Mouse (Mus musculus) mature B cell (primary cell): ENCODE measurements around the gene Acsbg2.
"Not testable (repeated sequence)": the region's sequence is repeated elsewhere in the genome, so short reads cannot be mapped to it uniquely, and the experiment has no call there.

Source experiments
- in situ Hi-C: fragments of 300-500 bp; cut with MboI; formaldehyde crosslinking; loops from 2 replicates; pipeline ENCODE4 v1.14.3; 2019

Gene Acsbg2

DNA sequence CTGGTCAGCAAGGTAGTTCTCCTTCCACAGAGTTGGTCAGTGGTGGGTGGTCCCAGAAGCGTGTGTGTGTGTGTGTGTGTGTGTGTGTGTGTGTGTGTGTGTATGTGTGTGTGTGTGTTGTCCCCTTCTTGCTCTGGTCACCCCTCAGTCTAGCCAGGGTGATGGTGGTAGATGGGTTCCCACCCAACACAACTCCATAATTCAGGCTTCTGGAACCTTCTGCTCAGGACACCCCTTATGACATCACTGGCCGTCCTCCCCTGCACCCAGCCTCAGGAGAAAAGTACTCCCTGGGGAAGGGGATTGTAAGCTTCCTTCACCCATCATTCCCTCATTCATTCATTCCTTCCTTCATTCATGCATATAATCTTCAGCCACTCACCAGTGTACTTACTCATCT is at the start of gene Acsbg2:
Gene Acsbg2 (minus strand): TSS at position 211 of the 400 bp plus-strand sequence.
- in situ Hi-C loops, result no loop called here

DNA sequence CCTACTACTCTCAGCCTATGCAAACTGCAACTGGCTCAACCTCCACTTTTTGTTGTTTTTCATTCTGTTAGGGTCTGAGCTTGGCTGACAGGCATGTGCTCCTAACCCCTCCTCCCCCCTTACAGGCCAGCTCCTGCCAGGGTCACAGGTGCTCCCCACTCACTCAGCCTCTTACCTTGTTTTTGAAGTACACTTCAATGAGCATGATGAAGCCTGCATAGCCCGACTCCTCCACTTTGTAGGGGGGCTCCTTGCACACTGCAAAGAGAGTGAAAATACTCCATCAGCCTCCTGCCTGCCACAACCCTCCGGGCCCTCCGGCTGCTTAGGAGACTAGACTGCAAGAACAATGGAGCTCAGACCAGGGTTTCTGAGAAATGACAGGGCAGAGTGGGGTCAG is 45.5 kb upstream of the Acsbg2 start:
- in situ Hi-C loops, result no loop called here

DNA sequence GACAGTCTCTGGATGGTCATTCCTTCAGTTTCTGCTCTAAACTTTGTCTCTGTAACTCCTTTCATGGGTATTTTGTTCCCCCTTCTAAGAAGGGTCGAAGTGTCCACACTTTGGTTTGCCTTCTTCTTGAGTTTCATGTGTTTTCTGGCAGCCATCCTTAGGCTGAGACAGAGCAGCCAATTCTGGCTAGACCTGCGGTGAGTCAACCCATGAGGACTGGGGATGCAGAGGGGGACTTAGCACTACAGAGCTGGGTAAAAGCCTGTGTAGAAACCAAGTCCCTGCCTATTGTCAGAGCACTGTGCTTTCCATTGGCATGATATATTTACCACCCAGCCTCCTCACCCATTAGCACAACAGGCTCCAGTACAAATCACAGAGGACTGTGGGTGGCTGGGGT is 42.9 kb upstream of the Acsbg2 start:
- in situ Hi-C loops, result no loop called here

DNA sequence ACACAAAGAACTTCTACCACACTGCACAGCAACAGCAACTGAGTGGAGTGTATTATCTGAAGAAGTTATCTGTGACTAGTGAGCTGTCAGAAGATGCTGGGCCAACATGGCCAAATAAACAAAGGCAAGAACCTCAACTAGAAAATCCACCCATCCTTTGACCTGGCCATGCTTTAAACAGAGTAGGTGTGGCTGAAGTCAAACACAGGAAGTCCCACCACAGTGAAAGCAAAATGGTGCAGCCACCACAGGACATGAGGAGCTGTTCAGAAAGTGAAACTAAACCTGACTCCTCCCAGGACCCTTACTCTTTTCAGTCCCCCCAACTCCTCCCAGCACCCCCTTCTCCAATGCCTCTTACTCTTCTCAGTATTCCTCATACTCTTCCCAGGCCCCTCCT is 39.2 kb upstream of the Acsbg2 start:
- in situ Hi-C loops, result no loop called here

DNA sequence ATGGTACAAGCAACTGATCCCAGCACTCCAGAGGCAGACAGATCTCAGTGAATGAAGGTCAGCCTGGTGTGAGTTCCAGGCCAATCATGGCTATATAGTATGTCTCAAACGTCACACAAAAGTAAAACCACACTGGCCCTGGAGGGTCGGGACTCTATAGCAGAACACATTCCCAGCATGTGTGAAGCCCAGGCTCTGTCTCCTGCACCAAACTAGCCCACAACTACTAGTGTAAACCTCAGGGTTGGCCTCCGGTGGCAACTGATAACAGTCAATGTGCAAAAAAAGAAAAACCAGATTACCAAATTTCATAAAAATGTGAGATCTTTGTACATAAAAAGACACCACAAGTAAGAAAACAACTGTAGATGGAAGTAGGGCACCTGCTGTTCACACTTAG is 38.8 kb upstream of the Acsbg2 start:
- in situ Hi-C loops, result no loop called here

DNA sequence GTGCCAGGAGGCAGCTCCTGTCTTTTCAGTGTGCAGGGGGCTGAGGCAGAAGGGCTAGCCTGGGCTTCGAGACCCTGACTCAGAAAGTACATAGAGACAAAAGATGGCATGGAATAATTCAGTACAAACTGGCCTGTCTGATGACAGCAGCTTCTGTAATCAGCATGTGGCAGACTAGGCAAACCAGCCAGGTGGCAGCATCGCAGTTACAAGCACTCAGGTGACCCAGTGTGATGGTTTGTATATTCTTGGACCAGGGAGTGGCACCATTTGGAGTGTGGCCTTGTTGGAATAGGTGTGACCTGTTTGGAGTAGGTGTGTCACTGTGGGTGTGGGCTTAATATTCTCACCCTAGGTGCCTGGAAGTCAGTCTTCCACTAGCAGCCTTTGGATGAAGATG is 35.5 kb upstream of the Acsbg2 start:
- in situ Hi-C loops, result not testable (repeated sequence)

DNA sequence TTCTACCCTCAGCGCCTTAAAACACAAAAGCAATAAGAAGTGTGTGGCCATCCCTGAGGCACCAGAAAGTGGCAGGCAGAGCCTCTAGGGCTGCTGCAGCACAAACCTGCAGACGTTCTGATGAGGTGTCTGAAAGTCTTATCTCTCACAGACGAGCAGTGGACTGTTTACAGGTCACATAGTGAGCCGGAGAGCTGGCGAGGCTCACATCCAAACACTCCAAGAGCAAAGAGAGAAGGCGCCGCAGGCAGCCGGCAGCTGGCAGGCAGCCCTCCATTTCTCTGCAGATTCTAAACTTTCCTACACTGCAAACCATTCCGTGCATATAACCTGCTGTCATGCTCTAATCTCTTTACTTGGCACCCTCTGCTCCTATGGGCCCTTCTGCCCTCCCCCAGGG is 33.6 kb upstream of the Acsbg2 start:
- in situ Hi-C loops, result no loop called here

DNA sequence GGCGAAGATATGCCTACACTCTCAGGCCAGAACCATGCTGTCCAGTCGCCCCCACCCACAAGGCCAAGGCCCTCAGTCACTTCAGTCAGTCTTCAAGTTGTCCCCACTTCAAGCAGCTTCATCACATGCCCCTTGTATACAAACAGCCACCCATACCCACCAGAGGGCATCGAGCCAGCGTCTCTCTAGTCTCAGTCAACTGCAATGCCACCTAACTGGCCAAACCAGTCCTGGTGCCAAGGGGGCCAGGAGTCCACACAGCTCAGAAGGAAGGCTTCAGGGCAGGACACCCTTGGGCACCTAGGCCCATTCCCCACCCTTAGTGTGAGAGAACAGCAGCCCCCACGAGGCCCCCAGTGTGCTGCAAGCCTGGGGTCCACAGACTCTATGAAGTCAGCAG is 32.8 kb upstream of the Acsbg2 start:
- in situ Hi-C loops, result no loop called here

DNA sequence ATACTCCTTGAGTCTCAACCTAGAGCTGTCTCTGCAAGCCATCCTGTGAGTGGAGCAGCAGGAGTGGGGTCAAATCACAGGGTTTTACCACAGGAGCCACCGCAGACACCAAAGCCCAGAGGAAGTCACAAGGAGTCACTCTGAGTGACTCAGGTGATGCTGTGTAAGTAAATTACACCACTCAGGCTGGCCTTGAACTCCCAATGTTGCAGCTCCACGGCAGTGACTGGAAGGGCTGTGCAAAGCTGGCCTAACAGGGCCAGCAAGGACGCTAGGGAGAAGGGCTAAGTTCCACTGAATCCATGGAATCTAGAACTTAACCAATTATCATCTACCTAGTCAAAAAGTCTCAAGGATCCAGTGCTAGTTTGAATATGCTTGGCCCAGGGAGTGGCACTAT is 31.9 kb upstream of the Acsbg2 start:
- in situ Hi-C loops, result no loop called here

DNA sequence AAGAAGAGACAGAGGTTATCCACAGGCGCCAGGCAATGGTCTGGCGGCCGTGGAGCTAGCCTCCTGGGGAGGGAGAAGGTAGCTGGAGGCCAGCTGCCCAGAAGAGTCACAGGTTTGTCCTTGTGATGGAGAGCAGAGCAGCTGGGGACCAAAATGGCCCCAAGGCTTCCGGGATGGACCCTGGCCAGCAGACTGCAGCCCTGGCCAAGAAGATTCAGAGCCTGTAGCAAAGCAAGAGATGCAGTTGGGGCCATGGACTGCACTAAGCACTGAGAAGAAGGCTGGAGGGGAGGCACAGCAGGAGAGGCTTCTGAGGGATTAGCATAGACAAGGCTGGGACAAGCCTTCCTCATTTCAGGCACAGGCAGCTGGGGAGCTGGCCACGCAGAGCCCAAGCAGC is 28.5 kb upstream of the Acsbg2 start:
- in situ Hi-C loops, result no loop called here

DNA sequence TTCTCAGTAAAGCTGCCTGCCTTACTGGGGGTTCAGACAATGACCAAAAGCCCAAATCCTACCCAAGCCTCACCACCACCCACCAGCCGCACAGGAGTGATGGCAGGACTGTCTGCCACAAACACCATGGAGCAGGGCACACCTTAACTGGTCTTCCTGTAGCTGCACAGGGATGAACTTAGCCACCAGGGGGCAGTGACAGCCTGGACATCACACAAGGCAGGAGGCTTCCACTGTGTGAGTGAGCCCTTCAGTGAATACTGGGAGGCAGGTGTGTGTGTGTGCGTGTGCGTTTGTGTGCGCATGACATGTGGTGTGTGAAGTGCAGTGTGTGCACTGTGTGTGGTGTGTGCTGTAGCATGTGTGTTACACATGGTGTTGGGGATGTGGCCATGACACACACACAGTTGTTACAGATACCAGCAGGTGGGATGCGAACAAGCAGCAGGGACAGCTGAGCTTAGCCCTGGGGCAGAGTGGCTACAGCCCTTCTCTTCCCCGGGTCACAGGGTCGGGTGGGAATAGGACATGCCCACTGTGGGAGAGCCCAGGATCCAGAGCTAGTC is 23.5 kb upstream of the Acsbg2 start:
- in situ Hi-C loops, result no loop called here

DNA sequence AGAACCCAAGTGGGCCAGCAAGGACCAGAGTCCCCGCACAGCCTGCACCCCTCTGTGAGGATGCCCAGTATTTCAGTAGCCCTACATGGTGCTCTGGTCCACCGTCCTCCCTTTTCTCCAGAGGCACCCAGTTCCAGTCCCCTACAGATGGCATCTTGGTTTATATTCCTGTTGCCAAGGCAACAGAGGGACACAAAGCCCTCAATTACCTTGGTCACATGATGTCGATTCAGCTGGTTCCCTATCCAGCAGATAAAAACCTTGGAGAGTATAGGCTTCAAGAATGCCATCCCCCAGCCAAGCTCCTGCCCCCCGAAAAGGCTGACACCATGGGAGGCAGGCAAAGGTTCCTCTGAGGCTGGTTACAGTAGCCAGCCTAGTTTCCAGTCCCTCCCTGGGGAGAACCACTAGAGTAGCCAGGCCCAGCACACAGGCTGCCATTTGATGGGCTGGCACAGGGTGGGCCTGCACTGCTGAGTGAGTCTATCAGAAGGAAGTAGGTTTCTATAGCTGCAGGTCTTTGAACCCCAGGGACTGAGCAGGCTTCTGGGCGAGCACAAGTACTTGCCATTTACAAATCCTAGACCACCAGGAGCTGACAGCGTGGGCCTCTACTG is 22.4 kb upstream of the Acsbg2 start:
- in situ Hi-C loops, result no loop called here

DNA sequence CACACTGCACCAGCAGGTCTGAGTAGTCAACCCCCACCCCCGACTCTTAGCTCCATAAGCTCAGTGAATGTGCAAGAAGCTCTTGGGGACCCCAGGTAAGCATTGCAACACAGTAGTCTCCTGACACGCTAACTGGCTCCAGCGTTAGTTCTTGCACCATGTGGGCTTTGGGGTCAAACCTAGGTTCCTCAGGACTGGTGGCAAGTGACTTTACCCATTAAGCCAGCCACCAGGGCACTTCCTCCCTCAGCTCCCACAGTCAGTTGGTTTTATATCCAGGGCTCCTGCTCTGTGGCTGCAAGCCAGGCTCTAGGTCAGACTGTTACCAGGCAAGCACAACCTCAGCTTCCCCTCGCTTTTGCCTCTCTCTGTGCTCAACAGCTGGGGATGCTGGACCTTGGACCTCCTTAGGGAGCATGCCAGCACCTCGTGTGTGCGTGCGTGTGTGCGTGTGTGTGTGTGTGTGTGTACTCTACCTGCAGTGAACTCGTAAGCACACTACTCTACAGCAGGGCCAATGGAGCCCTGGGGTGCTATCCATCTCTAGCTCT is 21.2 kb upstream of the Acsbg2 start:
- in situ Hi-C loops, result no loop called here

DNA sequence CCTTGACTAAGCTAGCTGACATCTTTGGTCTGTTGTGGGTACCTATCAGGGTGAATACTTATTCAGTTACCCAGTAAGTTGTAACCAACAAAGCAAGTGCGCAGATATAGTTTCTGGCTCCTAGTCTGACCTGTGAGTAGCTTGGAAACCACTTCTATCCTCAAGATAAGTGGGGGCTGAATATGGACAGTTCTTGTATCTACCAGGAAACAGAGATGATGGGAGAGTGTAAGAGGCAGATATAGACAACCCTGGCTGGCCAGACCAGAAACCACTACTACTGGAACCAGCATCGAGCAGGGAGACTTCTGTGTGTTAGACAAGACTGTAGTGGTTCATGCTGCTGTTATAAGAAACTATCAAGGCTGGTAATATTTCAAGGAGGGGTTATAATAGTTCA is 15.8 kb upstream of the Acsbg2 start:
- in situ Hi-C loops, result no loop called here

DNA sequence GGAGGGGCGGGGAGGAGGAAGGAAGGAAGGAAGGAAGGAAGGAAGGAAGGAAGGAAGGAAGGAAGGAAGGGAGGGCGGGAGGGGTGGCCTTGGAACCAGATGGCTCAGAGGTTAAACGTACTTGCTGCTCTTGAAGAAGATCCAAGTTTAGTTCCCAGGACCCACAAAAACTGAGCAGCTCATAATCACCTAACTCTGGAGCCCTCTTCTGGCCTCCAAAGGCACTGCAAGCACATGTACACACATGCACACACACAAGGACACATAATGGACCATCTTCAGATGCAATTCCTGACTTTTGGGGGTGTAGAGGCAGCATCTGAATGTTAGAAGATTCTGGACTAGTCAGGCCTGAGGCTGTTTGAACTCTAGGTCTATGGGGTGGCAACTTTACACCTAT is 13.8 kb upstream of the Acsbg2 start:
- in situ Hi-C loops, result no loop called here

DNA sequence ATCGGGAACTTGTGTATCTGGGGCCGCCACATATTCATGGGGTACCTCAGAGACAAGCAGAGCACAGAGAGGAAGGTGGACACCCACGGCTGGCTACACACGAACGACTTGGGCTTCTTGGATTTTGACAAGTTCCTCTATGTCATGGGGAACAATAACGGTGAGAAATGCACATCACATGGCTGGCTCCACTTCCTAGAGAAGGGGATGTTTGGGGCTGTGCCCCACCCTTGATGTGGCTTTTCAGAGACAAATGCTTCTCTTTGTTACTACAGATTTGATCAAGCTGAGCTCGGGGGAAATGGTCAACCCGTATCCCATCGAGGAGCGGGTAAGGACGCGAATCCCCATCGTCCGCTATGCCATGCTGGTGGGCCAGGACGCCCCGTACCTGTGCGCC is 10.6 kb upstream of the Acsbg2 start:
- in situ Hi-C loops, result no loop called here

DNA sequence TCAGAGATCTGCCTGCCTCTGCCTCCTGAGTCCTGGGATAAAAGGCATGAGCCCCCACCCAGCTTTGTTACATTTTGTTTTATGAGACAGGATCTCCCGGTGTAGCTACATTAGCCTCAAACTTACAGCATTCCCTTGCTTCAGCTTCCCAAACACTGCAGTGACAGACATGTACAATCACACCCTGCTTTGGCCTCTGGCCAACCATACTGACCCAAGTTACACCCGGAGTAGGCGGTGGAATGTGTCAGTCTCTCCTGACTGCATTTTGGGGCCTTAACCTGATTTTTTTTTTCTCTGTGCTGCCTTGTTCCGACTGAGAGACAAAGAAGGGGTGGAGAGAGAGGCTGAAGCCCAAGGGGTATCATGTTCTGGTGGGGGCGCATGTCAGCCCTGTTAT is 10.1 kb upstream of the Acsbg2 start:
- in situ Hi-C loops, result no loop called here

DNA sequence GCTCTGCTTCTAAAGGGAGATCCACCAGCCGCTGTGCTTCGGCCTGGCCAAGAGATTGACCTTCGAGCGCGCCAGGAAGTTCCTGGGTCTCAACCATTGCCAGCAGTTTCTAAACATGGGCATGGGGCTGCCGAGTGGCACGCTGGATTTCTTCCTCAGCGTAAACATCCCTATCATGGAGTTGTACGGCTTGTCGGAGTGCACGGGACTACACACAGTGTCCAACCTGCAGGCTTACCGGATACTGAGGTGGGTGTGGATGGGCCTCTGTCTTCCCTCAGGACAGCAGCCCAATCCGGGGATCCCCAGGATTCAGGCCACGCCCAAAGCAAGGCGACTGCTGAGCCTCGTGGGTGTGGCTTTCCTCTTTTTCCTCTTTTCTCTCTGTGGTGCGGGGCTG is 9.4 kb upstream of the Acsbg2 start:
- in situ Hi-C loops, result no loop called here

DNA sequence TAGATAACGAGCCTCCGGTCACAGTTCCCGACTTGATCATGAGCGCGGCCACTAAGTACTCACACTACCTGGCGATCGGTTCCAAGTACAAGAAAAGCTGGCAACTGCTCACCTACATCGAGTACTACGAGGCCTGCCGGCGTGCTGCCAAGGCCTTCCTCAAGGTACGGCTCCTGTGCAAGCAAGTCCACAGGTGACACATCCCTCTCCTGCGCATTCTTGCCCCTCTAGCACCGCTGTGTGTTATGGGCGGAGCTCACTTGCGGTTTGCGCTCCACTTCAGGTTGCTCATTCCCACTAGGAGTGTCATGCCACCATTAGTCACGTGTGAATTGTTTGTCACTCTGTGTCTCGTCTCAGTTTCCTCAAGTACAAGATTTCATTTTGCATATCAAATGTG is 3.2 kb upstream of the Acsbg2 start:
- in situ Hi-C loops, result no loop called here

DNA sequence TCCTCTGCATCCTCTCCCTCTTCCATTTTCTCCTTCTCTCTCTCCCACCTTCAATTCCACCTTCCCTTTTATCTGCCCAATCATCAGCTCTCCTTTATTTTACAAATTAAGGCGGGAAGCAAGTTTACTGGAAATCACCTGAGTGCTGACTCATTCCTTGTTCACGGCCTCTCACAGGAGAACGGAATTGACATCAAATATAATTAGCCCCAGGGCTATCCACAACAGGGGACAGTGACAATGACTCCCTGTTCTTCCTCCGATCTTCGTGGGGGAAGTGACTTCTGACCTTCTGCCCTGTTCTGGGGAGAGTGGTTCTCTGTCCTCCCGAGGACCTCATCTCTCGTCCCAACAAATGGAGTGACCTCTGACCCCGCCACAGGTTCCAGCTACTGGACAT is 2.7 kb upstream of the Acsbg2 start:
- in situ Hi-C loops, result no loop called here

DNA sequence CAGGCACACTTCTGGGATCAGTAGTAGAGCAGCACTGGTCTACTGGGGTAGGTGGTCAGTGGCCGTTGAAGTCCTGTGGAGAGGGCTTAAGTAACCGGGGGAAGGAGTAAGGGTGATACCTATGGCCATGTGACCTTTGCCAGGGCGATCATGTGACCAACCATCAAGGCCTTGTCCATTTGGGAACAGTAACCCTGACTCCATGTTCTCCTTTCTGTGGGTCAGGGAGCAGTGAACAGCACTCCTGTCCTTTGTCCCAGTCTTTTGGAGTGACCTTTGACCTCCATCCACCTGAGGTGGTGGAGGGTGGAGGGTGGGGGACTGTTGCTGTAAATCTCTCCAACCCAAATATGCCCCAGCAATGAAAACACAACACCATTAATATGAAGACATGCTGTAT is 2.2 kb upstream of the Acsbg2 start:
- in situ Hi-C loops, result no loop called here

DNA sequence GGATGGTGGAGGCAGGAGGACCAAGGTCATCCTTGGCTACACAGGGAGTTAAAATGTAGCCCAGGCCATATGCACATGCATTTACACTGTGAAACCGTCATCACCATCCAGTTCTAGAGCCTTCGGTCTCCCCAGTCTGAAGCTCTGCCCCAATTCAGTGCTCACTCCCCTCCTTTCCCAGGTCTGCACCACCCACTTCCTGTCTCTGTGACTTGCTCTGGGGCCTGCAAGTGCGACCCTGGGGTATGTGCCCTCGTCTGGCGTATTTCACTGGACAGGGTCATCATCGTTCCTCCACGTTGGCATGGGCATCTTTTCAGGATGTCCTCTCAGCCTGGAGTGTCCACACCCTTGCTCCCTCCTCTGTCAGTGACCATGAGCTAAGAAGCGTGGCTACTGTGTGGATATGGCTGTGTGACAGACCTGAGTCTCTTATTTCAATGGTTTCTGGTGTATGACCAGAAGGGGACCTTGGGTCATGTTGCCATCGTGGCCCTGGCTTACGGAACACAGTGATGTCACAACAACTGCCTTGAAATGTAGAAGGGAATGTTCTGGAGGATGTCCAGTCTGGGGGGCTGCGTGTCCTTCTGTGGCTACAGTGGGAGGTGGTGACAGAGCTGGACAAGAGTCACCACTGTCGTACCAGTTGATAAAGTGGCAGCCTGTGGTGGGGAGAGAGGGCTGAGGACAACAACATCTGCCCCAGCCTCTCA is 847 bp upstream of the Acsbg2 start, which contains the start of gene 1700061G19Rik:
Gene 1700061G19Rik (plus strand): TSS at position 542 of the 716 bp plus-strand sequence.
- in situ Hi-C loops, result no loop called here

DNA sequence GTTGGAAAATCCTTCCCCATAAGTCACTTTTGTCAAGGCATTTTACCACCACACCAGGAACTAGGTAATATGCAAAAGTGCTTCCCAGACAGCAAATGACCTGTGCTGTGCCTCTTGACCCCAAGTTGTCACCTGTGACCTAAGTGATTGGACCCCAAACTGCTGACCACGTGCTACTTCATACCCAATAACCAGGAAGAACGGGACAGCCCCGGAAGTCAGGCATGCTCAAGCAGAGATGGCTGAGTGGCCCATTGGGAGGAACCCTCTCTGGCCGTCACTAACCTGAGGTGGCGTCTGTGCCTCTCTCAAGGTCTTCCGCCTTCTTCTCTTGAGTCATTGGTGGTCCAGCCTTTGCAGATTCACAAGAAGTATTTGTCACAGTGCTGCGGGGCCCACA is 1.7 kb downstream of the Acsbg2 start:
- in situ Hi-C loops, result no loop called here
